ENCODE assay signal across 9 mouse cellular contexts in genomic region chr16:95814513-95815118, GRCm38 (mm10).
DNase-seq lines count a peak whose midpoint lies in the region; ATAC-seq lines count a peak whose summit lies in the region.
"Had no signal": no experiment of that assay in that cellular context is flagged by ENCODE, and none has a peak within 500 bp of the region (broad histone marks: within the 10 kb centered on the region; RNA-seq: fewer than 3 reads in every experiment).

No protein-coding gene starts in this region.

- DNase-seq in left cerebral cortex, adult 18-20 months (ENCODE audit: low spot score in 2 of 2), result peak; percentile 65 to 67
- DNase-seq in left cerebral cortex, adult 11 months (ENCODE audit: low spot score), result no peak
- DNase-seq in adrenal gland, adult 8-10 months, result peak; percentile 68
- peak; percentile 39 to 47 for DNase-seq in cerebellum, postnatal 36 days
- no peak for DNase-seq in natural killer cell, adult 2 months (ENCODE audit: low spot score in 2 of 2)
- DNase-seq in embryo, embryonic 11 days, result no peak

- H3K4me2 ChIP-seq in lung, embryonic 15.5 days, result no peak overlapping the region
- H3K4me2 ChIP-seq in midbrain, embryonic 15.5 days, result no peak overlapping the region
- H3K4me2 ChIP-seq: neural tube, embryonic 12.5 days had no signal

- 59% methylated on average over 9 of the region's 9 CpGs for WGBS in lung, embryonic 15.5 days
- WGBS in midbrain, embryonic 15.5 days, result 81% methylated on average over 9 of the region's 9 CpGs

- 0 out of 2 replicates have a peak, but pooled peaks have one; percentile 19 for ATAC-seq in lung, embryonic 15.5 days (ENCODE audit: borderline replicate concordance, extremely low read depth, low FRiP score, low TSS enrichment)
- no peak for ATAC-seq in midbrain, embryonic 15.5 days (replicated peaks)

- no peak overlapping the region for H3K9ac ChIP-seq in lung, embryonic 15.5 days
- no peak overlapping the region for H3K9ac ChIP-seq in midbrain, embryonic 15.5 days
- H3K9ac ChIP-seq: neural tube, embryonic 12.5 days had no signal

- H3K36me3 ChIP-seq in lung, embryonic 15.5 days, result no peaks in the 10 kb centered on the region
- no peaks in the 10 kb centered on the region for H3K36me3 ChIP-seq in midbrain, embryonic 15.5 days (replicated peaks)
- H3K36me3 ChIP-seq: neural tube, embryonic 12.5 days had no signal

- H3K27ac ChIP-seq in lung, embryonic 15.5 days, result no peak overlapping the region
- H3K27ac ChIP-seq in midbrain, embryonic 15.5 days, result no peak overlapping the region
- H3K27ac ChIP-seq: neural tube, embryonic 12.5 days had no signal

- H3K27me3 ChIP-seq in lung, embryonic 15.5 days, result no peaks in the 10 kb centered on the region
- H3K27me3 ChIP-seq in midbrain, embryonic 15.5 days (replicated peaks), result no peaks in the 10 kb centered on the region
- H3K27me3 ChIP-seq: neural tube, embryonic 12.5 days had no signal

- H3K4me1 ChIP-seq in lung, embryonic 15.5 days, result peaks cover 6% of the 10 kb centered on the region
- no peaks in the 10 kb centered on the region for H3K4me1 ChIP-seq in midbrain, embryonic 15.5 days
- H3K4me1 ChIP-seq: neural tube, embryonic 12.5 days had no signal

- H3K4me3 ChIP-seq in lung, embryonic 15.5 days, result no peak overlapping the region
- no peak overlapping the region for H3K4me3 ChIP-seq in midbrain, embryonic 15.5 days
- H3K4me3 ChIP-seq: neural tube, embryonic 12.5 days had no signal

- H3K9me3 ChIP-seq in lung, embryonic 15.5 days, result no peaks in the 10 kb centered on the region
- no peaks in the 10 kb centered on the region for H3K9me3 ChIP-seq in midbrain, embryonic 15.5 days

Comparison
In these comparisons a context has a peak if more than half of its experiments do, and no peak if none do; other contexts are left out.
1. DNase-seq: peak in left cerebral cortex, adult 18-20 months (2 of 2), adrenal gland, adult 8-10 months (single experiment) and cerebellum, postnatal 36 days (2 of 2); none in left cerebral cortex, adult 11 months (single experiment), natural killer cell, adult 2 months (0 of 2) and embryo, embryonic 11 days (single experiment).